Mouse (Mus musculus): Measurements from ENCODE around the gene Dok4.

Gene Dok4

DNA sequence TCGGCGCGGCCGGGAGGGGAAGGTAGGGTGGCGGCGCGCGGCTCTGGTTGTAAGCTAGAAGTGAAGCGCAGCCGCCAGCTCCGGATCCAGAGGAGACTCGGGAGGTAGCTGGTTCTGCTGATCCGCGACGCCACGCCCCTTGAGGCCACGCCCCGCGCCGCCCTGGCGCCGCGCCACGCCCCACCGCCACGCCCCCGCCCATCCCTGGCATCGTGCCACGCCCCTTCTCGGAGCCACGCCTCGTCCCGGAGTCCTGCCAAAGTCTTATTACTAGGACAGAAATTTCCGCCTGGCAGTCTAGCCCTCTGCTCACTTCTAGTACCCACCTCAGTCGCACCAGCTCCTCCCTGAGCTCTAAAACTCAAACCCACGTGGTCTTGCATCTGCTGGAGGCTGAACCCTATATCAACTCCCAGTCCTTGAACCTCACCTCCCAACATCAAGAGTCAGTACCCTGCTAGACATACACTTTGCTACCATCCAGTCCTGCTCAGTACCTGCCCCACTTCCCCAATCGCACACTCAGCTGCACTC, at the start of gene Dok4:
Dok4 (minus strand) TSS at position 134 of the 534 bp plus-strand sequence.
- peak; percentile 88 to 91 for DNase-seq (ENCODE audit: low spot score in 2 of 2)

DNA sequence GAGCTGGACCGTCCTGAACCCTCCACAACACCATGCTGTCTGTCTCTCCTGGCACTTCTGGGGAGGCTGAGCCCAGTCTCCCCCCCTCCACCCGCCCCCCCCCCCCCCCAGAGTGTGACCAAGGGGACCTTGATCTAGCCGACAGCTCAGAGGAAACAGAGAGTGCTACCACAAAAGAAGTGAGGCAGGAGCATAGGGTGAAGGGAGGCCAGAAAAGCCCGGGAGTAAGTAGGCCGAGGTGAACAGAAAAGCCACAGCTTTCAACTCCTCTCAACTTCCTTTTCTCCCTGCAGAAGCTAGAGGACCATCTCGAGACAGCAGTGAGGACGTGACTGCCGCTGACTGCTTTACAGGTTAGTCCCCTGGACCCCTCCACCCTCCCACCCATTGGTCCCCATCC, 47.3 kb upstream of the Dok4 start, which contains the start of gene Adgrg5:
Adgrg5 (plus strand) TSS at position 290 of the 400 bp plus-strand sequence.
- DNase-seq (ENCODE audit: low spot score in 2 of 2) = no peak

DNA sequence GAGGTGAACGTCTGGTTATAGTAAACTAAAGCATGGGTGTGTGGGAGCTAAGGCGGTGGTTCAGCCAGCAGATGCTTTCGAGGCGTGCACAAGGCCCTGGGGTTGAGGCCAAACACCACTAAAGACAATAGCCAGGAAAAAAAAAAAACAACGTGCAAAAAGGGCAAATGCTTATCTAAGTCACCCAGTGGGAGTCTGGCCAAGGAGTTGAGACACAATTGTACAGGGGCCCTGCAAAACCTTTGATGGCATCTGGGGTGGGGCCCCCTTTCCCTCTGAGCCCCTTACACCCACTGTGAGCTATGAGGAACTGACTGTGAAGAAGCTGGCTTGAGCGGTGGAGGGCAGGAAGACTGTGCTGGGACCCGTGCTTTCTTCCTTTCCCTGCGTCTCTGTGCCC, 46.5 kb upstream of the Dok4 start:
- no peak for DNase-seq (ENCODE audit: low spot score in 2 of 2)

GRCm38 (mm10) chr8:94922176-94922575, 46.0 kb upstream of the Dok4 start:
- no peak for DNase-seq (ENCODE audit: low spot score in 2 of 2)

GRCm38 (mm10) chr8:94919256-94919655, 43.1 kb upstream of the Dok4 start:
- DNase-seq (ENCODE audit: low spot score in 2 of 2) = no peak

- peak; percentile 36 to 54 for DNase-seq (ENCODE audit: low spot score in 2 of 2)
These were observed 41.8 kb upstream of the Dok4 start, which contains the start of gene Ccdc102a for GRCm38 (mm10) chr8:94917851-94918495. Gene Ccdc102a, minus strand, starts transcription at chr8:94918098.

- peak; percentile 84 to 93 for DNase-seq (ENCODE audit: low spot score in 2 of 2)
These were observed 41.2 kb upstream of the Dok4 start for GRCm38 (mm10) chr8:94917352-94917751.

DNA sequence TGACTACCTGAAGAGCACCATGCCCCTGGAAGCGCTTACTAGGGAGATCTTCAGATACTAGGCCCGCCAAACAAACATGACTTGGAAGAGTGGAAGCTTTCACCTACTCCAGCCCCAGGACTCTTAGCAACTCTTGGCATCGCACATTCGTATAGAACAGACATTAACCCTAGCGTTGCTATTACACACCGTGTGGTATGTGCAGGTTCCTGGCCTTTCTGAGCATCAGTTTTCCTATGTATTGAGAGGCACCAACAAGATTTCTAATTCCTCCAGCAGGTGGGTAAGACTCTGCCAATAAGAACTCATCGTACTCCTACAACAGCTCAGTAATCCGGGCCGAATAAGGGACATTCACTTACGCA, 40.8 kb upstream of the Dok4 start:
- DNase-seq (ENCODE audit: low spot score in 2 of 2) = no peak

- no peak for DNase-seq (ENCODE audit: low spot score in 2 of 2)
These were observed 40.3 kb upstream of the Dok4 start for GRCm38 (mm10) chr8:94916311-94916959.

DNA sequence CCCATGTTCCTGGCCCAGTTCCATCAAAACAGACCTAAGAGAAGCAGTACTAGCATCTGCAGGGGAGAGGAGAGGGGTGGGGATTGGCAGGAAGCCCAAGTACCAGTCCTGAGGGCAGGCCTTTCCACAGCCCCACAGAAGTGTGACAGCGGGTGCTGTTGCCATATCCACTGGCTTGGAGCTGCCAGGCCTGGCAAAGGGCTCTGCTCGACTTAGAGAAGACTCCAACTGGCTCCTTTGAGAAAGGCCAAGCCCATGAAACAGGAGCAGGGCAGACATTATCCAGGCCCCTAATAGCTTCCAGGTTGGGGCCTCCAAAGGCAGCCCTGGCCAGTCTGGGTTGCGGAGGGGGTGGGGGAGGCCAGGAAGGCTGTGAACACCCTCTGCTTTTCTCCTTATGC, 38.6 kb upstream of the Dok4 start:
- DNase-seq (ENCODE audit: low spot score in 2 of 2) = no peak

- no peak for DNase-seq (ENCODE audit: low spot score in 2 of 2)
These were observed 38.1 kb upstream of the Dok4 start for GRCm38 (mm10) chr8:94914256-94914655.

- peak; percentile 49 to 51 for DNase-seq (ENCODE audit: low spot score in 2 of 2)
These were observed 37.0 kb upstream of the Dok4 start for GRCm38 (mm10) chr8:94913061-94913660.

- peak; percentile 70 to 82 for DNase-seq (ENCODE audit: low spot score in 2 of 2)
These were observed 32.7 kb upstream of the Dok4 start for GRCm38 (mm10) chr8:94908847-94909246.

GRCm38 (mm10) chr8:94907591-94908300, 31.6 kb upstream of the Dok4 start:
- DNase-seq (ENCODE audit: low spot score in 2 of 2) = no peak

GRCm38 (mm10) chr8:94904450-94905175, 28.5 kb upstream of the Dok4 start:
- peak in 1 of 2 experiments; percentile 85 for DNase-seq (ENCODE audit: low spot score in 2 of 2)

DNA sequence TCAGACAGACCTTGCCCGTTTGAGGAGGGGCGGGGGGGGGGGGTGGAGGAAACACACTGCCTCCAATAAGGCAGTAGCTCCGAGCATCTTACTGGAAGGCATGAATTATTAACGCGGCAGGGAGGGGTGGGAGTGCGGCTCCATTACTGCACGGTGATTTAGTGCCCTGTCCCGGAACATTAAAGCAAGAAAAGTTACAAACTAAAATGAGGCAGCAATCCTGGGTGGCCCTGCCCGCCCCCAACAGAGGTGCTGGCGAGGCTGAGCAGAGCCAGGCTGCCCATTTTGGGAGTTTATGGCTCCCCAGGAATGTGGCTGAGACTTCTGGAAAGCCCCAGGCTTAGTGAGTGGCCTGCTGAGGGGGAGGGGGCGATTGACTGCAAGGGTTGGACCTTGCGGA, 27.6 kb upstream of the Dok4 start:
- no peak for DNase-seq (ENCODE audit: low spot score in 2 of 2)

DNA sequence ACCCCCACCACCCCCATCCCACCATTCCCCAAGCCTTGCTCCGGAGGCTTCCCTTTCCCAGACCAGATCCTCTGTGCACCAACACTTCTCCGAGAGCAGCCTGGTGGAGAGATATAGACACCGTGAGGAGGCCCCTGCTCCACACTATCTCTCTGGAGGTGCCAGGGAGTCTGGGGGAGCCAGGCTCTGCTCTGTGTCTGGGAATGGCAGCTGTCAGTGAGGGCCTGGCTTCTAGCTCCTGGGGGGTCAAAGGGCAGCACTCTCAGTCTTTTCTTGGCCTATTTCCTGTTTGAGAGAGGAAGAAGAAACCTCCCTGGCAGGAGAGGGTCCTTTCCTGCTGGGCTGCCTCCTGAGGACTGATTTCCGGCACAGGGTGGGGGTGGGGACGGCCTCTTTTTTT, 24.9 kb upstream of the Dok4 start:
- DNase-seq (ENCODE audit: low spot score in 2 of 2) = no peak

GRCm38 (mm10) chr8:94900617-94901016, 24.5 kb upstream of the Dok4 start:
- no peak for DNase-seq (ENCODE audit: low spot score in 2 of 2)

DNA sequence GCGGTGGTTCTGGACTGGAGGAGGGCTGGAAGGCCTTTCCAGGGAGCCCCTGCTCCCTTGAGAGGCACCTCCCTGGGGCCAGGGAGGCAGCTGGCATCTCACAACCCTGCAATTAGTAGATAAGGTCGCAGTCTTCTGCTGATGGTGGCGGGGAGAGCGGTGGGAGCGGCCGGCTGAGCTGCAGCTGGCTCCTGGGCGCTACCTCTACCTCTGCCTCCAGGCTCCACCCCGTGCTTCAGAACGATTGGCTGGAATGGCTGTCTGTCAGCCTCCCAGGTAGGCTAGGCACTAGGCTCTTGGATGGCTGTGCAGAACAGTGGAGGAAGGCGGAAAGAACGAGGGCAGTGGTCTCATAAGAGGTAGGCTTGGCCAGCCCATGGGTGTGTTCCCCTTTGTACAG, 23.1 kb upstream of the Dok4 start:
- DNase-seq (ENCODE audit: low spot score in 2 of 2) = no peak

GRCm38 (mm10) chr8:94892917-94893316, 16.8 kb upstream of the Dok4 start:
- DNase-seq (ENCODE audit: low spot score in 2 of 2) = no peak

- DNase-seq (ENCODE audit: low spot score in 2 of 2) = no peak
These were observed 12.4 kb upstream of the Dok4 start for GRCm38 (mm10) chr8:94888383-94889036.

All from urinary bladder, postnatal 36 days (tissue).